Mouse (Mus musculus): ENCODE data around the gene Hic1. TPM values are rescaled to one million over a fixed set of nuclear protein-coding genes. Genes with fewer than 3 reads are reported as not detected.

The Hic1 gene
- total RNA-seq, 1 experiment = 2.1 TPM

DNA sequence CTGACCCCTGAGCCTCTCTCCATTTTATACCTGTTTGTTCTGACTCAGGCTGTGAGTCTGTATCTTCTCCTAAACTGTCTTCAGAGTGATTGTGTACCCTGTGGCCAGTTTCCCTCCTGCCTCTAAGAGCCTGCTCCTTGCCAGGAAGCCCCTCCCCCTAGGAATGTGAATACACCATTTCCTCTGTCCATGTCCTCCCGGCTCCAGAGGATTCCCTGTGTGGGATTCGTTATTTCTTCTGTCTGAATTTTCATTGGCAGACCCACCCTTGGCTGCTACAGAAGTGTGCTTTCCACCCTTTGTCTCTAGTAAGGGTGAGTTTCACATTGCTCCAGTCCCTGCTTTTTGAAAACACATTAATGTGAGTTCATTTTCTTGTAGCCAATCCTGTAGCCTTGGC lies 35.4 kb downstream of the Hic1 start:
- Histone ChIP-seq H3K4me1 (ENCODE audit: control insufficient read depth in 2 of 2, insufficient read depth in 2 of 2, low read length in 2 of 2, poor library complexity in 1 of 2) (no peaks in the 10 kb centered on the region; a peak in 1 of 4 replicates), H3K27ac (ENCODE audit: insufficient read depth, low read depth, low read length, poor library complexity, severe bottlenecking) (no peak overlapping the region), H3K9ac (ENCODE audit: insufficient read depth, low read depth, low read length, poor library complexity, severe bottlenecking) (no peak overlapping the region), H3K4me3 (ENCODE audit: insufficient read depth in 1 of 2, low read depth in 1 of 2, low read length in 2 of 2, poor library complexity in 1 of 2, severe bottlenecking in 1 of 2) (no peak overlapping the region), H3K36me3 (ENCODE audit: control insufficient read depth, insufficient read depth, low read length, poor library complexity, severe bottlenecking) (no peaks in the 10 kb centered on the region), H3K9me3 (ENCODE audit: control insufficient read depth, insufficient read depth, low read depth, low read length) (no peaks in the 10 kb centered on the region)
- in situ Hi-C loops (cut with MboI; ENCODE audit: low sequenced_read_pairs in 2 of 2, unreplicated experiment in 2 of 2) = no loop called here
- TF ChIP-seq MAFK (IDR thresholded peaks at IDR 0.05; ENCODE audit: insufficient read depth, low read depth, low read length) (no peak), ZC3H11A (IDR thresholded peaks at IDR 0.05; ENCODE audit: borderline replicate concordance, low read depth, low read length) (no peak), HCFC1 (IDR thresholded peaks at IDR 0.05; ENCODE audit: borderline replicate concordance, insufficient read depth, low read length) (no peak), CHD2 (IDR thresholded peaks at IDR 0.05; ENCODE audit: low read depth, low read length) (no peak), ZNF384 (IDR thresholded peaks at IDR 0.05; ENCODE audit: low read depth, low read length) (no peak)
- peak; percentile 26 for DNase-seq (ENCODE audit: low read depth, low spot score)

DNA sequence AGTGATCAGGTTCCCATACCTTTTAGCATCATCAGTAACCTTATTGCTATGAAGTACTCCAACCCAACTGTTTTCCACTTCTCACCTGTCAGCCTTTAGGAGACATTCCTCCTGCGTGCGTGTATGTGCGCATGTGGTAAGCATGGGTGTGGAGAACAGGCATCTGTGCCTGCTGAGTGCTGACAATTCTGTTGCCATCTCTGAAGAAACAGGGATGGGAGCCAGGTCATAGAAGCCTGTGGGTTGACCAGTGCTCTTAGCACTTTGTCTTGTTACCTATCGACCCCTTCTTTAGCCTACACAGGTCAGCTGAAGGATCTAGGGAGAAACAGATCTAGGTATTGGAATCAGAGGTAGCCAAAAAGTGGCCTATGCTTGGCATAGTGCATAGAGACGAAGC lies 35.9 kb downstream of the Hic1 start:
- in situ Hi-C loops (cut with MboI; ENCODE audit: low sequenced_read_pairs in 2 of 2, unreplicated experiment in 2 of 2) = no loop called here

DNA sequence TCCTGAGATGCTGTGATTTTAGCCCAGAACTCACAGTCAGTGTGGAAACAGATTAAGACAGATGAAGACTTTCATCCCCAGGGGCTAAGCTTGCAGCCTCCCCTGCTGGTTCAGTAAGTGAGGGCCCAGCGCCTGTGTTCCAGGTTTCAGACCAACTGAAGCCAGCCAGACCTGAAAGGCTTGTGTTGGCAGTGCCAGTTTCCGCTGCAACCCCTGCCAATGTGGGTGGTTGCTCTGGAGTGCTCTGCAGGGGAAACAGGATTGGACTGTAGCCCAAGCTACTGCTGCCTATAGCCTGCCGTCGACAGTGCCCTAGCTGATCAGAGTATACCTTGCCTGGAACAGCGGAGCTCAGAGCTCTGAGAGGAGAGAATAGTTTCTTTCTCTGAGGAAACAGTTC lies 37.0 kb downstream of the Hic1 start:
- in situ Hi-C loops (cut with MboI; ENCODE audit: low sequenced_read_pairs in 2 of 2, unreplicated experiment in 2 of 2) = no loop called here

More for the DNA sequence above, 35.9 kb downstream of the Hic1 start:
- H3K9me3 ChIP-seq (ENCODE audit: control insufficient read depth, insufficient read depth, low read depth, low read length) = no peaks in the 10 kb centered on the region
- DNase-seq (ENCODE audit: low read depth, low spot score) = no peak
- H3K9ac ChIP-seq (ENCODE audit: insufficient read depth, low read depth, low read length, poor library complexity, severe bottlenecking) = no peak overlapping the region
- H3K4me1 ChIP-seq (ENCODE audit: control insufficient read depth in 2 of 2, insufficient read depth in 2 of 2, low read length in 2 of 2, poor library complexity in 1 of 2) = no peaks in the 10 kb centered on the region; a peak in 1 of 4 replicates
- H3K27ac ChIP-seq (ENCODE audit: insufficient read depth, low read depth, low read length, poor library complexity, severe bottlenecking) = no peak overlapping the region
- H3K36me3 ChIP-seq (ENCODE audit: control insufficient read depth, insufficient read depth, low read length, poor library complexity, severe bottlenecking) = no peaks in the 10 kb centered on the region
- TF ChIP-seq ZNF384 (IDR thresholded peaks at IDR 0.05; ENCODE audit: low read depth, low read length) (no peak), CHD2 (IDR thresholded peaks at IDR 0.05; ENCODE audit: low read depth, low read length) (no peak), MAFK (IDR thresholded peaks at IDR 0.05; ENCODE audit: insufficient read depth, low read depth, low read length) (no peak), ZC3H11A (IDR thresholded peaks at IDR 0.05; ENCODE audit: borderline replicate concordance, low read depth, low read length) (no peak), HCFC1 (IDR thresholded peaks at IDR 0.05; ENCODE audit: borderline replicate concordance, insufficient read depth, low read length) (no peak)
- no peak overlapping the region for H3K4me3 ChIP-seq (ENCODE audit: insufficient read depth in 1 of 2, low read depth in 1 of 2, low read length in 2 of 2, poor library complexity in 1 of 2, severe bottlenecking in 1 of 2)

GRCm38 (mm10) chr11:75131300-75131699 lies 38.0 kb downstream of the Hic1 start:
- H3K36me3 ChIP-seq (ENCODE audit: control insufficient read depth, insufficient read depth, low read length, poor library complexity, severe bottlenecking) = no peaks in the 10 kb centered on the region
- H3K27ac ChIP-seq (ENCODE audit: insufficient read depth, low read depth, low read length, poor library complexity, severe bottlenecking) = no peak overlapping the region
- no peaks in the 10 kb centered on the region; a peak in 1 of 4 replicates for H3K4me1 ChIP-seq (ENCODE audit: control insufficient read depth in 2 of 2, insufficient read depth in 2 of 2, low read length in 2 of 2, poor library complexity in 1 of 2)
- DNase-seq (ENCODE audit: low read depth, low spot score) = no peak
- H3K4me3 ChIP-seq (ENCODE audit: insufficient read depth in 1 of 2, low read depth in 1 of 2, low read length in 2 of 2, poor library complexity in 1 of 2, severe bottlenecking in 1 of 2) = no peak overlapping the region
- in situ Hi-C loops (cut with MboI; ENCODE audit: low sequenced_read_pairs in 2 of 2, unreplicated experiment in 2 of 2) = no loop called here
- TF ChIP-seq ZNF384 (IDR thresholded peaks at IDR 0.05; ENCODE audit: low read depth, low read length) (no peak), MAFK (IDR thresholded peaks at IDR 0.05; ENCODE audit: insufficient read depth, low read depth, low read length) (no peak), CHD2 (IDR thresholded peaks at IDR 0.05; ENCODE audit: low read depth, low read length) (no peak), ZC3H11A (IDR thresholded peaks at IDR 0.05; ENCODE audit: borderline replicate concordance, low read depth, low read length) (no peak)
- H3K9me3 ChIP-seq (ENCODE audit: control insufficient read depth, insufficient read depth, low read depth, low read length) = no peaks in the 10 kb centered on the region
- no peak overlapping the region for H3K9ac ChIP-seq (ENCODE audit: insufficient read depth, low read depth, low read length, poor library complexity, severe bottlenecking)

More for the DNA sequence above, 37.0 kb downstream of the Hic1 start:
- Histone ChIP-seq H3K4me1 (ENCODE audit: control insufficient read depth in 2 of 2, insufficient read depth in 2 of 2, low read length in 2 of 2, poor library complexity in 1 of 2) (no peaks in the 10 kb centered on the region; a peak in 1 of 4 replicates), H3K9ac (ENCODE audit: insufficient read depth, low read depth, low read length, poor library complexity, severe bottlenecking) (no peak overlapping the region), H3K9me3 (ENCODE audit: control insufficient read depth, insufficient read depth, low read depth, low read length) (no peaks in the 10 kb centered on the region), H3K27ac (ENCODE audit: insufficient read depth, low read depth, low read length, poor library complexity, severe bottlenecking) (no peak overlapping the region), H3K36me3 (ENCODE audit: control insufficient read depth, insufficient read depth, low read length, poor library complexity, severe bottlenecking) (no peaks in the 10 kb centered on the region), H3K4me3 (ENCODE audit: insufficient read depth in 1 of 2, low read depth in 1 of 2, low read length in 2 of 2, poor library complexity in 1 of 2, severe bottlenecking in 1 of 2) (no peak overlapping the region)
- TF ChIP-seq MAFK (IDR thresholded peaks at IDR 0.05; ENCODE audit: insufficient read depth, low read depth, low read length) (no peak), ZC3H11A (IDR thresholded peaks at IDR 0.05; ENCODE audit: borderline replicate concordance, low read depth, low read length) (no peak), CHD2 (IDR thresholded peaks at IDR 0.05; ENCODE audit: low read depth, low read length) (no peak), HCFC1 (IDR thresholded peaks at IDR 0.05; ENCODE audit: borderline replicate concordance, insufficient read depth, low read length) (no peak), ZNF384 (IDR thresholded peaks at IDR 0.05; ENCODE audit: low read depth, low read length) (no peak)
- no peak for DNase-seq (ENCODE audit: low read depth, low spot score)

DNA sequence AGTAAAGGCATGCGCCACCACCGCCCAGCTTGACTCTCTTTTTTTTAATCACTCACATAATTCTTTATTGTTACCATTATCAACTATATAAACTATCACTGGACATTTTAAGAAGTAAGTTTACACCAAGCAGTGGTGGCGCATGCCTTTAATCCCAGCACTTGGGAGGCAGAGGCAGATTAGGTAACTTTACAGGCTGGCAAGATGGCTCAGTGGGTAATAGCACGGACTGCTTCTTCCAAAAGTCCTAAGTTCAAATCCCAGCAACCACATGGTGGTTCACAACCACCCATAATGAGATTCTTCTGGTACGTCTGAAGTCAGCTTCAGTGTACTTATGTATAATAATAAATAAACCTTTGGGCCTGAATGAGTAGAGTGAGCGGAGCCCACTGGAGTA lies 39.8 kb downstream of the Hic1 start:
- no peaks in the 10 kb centered on the region; a peak in 1 of 4 replicates for H3K4me1 ChIP-seq (ENCODE audit: control insufficient read depth in 2 of 2, insufficient read depth in 2 of 2, low read length in 2 of 2, poor library complexity in 1 of 2)
- no peaks in the 10 kb centered on the region for H3K36me3 ChIP-seq (ENCODE audit: control insufficient read depth, insufficient read depth, low read length, poor library complexity, severe bottlenecking)
- no peak for DNase-seq (ENCODE audit: low read depth, low spot score)
- H3K9ac ChIP-seq (ENCODE audit: insufficient read depth, low read depth, low read length, poor library complexity, severe bottlenecking) = no peak overlapping the region
- no peak overlapping the region for H3K27ac ChIP-seq (ENCODE audit: insufficient read depth, low read depth, low read length, poor library complexity, severe bottlenecking)
- TF ChIP-seq ZNF384 (IDR thresholded peaks at IDR 0.05; ENCODE audit: low read depth, low read length) = no peak
- TF ChIP-seq MAFK (IDR thresholded peaks at IDR 0.05; ENCODE audit: insufficient read depth, low read depth, low read length) = no peak
- no peak for TF ChIP-seq CHD2 (IDR thresholded peaks at IDR 0.05; ENCODE audit: low read depth, low read length)
- TF ChIP-seq ZC3H11A (IDR thresholded peaks at IDR 0.05; ENCODE audit: borderline replicate concordance, low read depth, low read length) = no peak
- no peak for TF ChIP-seq HCFC1 (IDR thresholded peaks at IDR 0.05; ENCODE audit: borderline replicate concordance, insufficient read depth, low read length)
- no peak overlapping the region for H3K4me3 ChIP-seq (ENCODE audit: insufficient read depth in 1 of 2, low read depth in 1 of 2, low read length in 2 of 2, poor library complexity in 1 of 2, severe bottlenecking in 1 of 2)
- in situ Hi-C loops (cut with MboI; ENCODE audit: low sequenced_read_pairs in 2 of 2, unreplicated experiment in 2 of 2) = no loop called here
- H3K9me3 ChIP-seq (ENCODE audit: control insufficient read depth, insufficient read depth, low read depth, low read length) = no peaks in the 10 kb centered on the region
